Mouse (Mus musculus): ENCODE measurements around the gene Stt3a. TPM values are rescaled to one million over a fixed set of nuclear protein-coding genes. Genes with fewer than 3 reads are reported as not detected.
A peak's percentile ranks its signal among the peaks of the same experiment; 100 is the strongest.

Stt3a gene
- polyA plus RNA-seq, 2 experiments = 73.7 to 144 TPM

DNA sequence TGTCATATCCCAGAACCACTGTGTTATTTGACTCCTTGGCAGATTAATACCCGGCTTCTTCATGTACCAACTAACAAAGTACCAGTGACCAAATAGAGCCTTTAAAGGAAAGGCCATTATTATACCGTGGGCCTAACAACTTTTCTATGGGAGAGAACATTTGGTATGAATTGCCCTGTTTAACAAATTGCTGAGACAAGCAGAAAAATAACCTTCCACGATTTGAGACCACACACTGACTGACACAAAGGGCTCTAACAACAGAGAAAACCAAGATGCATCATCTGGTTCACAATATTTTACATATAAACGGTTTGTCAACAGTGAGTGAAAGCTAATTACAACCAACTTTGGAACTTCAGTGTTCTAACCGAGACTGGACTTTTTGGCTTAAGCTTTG is 28.7 kb upstream of the Stt3a start:
- TF ChIP-seq CTCF (IDR thresholded peaks at IDR 0.05; ENCODE audit: low read depth) (no peak), EP300 (IDR thresholded peaks at IDR 0.05; ENCODE audit: low read depth) (no peak)
- Histone ChIP-seq H3K4me2 (ENCODE audit: low read depth) (peak overlapping the region; percentile 69), H3K9me3 (ENCODE audit: control insufficient read depth, low read length) (no peaks in the 10 kb centered on the region), H3K27ac (no peak overlapping the region), H3K4me1 (replicated peaks; ENCODE audit: control insufficient read depth in 2 of 2, insufficient read depth in 2 of 2, low read length in 1 of 2) (peaks cover 5 to 6% of the 10 kb centered on the region in 2 experiments), H3K9ac (replicated peaks) (peak overlapping the region; percentile 85), H3K4me3 (ENCODE audit: insufficient read depth in 1 of 2, low read depth in 2 of 2, low read length in 2 of 2) (peak overlapping the region; percentile 79 to 89), H3K36me3 (replicated peaks; ENCODE audit: control insufficient read depth, insufficient read depth, low read depth) (no peaks in the 10 kb centered on the region), H3K27me3 (ENCODE audit: control insufficient read depth, insufficient read depth, low read length) (no peaks in the 10 kb centered on the region)
- no peak for DNase-seq (ENCODE audit: low read depth in 3 of 3, low spot score in 3 of 3)
- WGBS (ENCODE audit: insufficient replicate concordance) = 20% methylated on average over 5 of the region's 5 CpGs
- no peak for ATAC-seq (ENCODE audit: insufficient read depth)

DNA sequence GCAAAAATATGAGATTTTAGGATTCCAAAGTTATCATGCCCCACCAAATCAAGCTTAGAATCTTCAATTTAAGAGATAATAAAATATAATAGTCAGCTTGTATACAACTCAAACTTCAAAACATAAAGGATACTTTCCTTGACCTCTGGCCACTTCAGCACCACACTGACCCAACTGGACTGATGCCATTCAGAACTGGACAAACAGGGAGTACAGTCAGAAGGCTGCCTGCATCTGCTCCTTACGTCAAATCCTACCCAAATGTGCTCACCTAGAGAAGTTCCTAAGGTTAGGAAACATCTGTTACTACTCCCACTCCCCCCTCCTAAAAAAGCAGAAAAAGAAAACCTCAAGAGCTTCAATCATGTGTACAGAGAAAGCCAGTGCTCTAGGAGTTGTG is 28.1 kb upstream of the Stt3a start:
- no peaks in the 10 kb centered on the region for H3K9me3 ChIP-seq (ENCODE audit: control insufficient read depth, low read length)
- peaks cover 5 to 6% of the 10 kb centered on the region in 2 experiments for H3K4me1 ChIP-seq (replicated peaks; ENCODE audit: control insufficient read depth in 2 of 2, insufficient read depth in 2 of 2, low read length in 1 of 2)
- H3K4me2 ChIP-seq (ENCODE audit: low read depth) = peak overlapping the region; percentile 69
- TF ChIP-seq EP300 (IDR thresholded peaks at IDR 0.05; ENCODE audit: low read depth) (no peak), CTCF (IDR thresholded peaks at IDR 0.05; ENCODE audit: low read depth) (no peak)
- H3K36me3 ChIP-seq (replicated peaks; ENCODE audit: control insufficient read depth, insufficient read depth, low read depth) = 0 out of 2 replicates have a peak, but pooled peaks cover 2% of the 10 kb centered on the region
- 82% methylated on average over 1 of the region's 1 CpGs for WGBS (ENCODE audit: insufficient replicate concordance)
- H3K27me3 ChIP-seq (ENCODE audit: control insufficient read depth, insufficient read depth, low read length) = no peaks in the 10 kb centered on the region
- H3K9ac ChIP-seq (replicated peaks) = no peak overlapping the region
- no peak overlapping the region for H3K4me3 ChIP-seq (ENCODE audit: insufficient read depth in 1 of 2, low read depth in 2 of 2, low read length in 2 of 2)
- H3K27ac ChIP-seq = no peak overlapping the region
- ATAC-seq (ENCODE audit: insufficient read depth) = no peak
- no peak for DNase-seq (ENCODE audit: low read depth in 3 of 3, low spot score in 3 of 3)

DNA sequence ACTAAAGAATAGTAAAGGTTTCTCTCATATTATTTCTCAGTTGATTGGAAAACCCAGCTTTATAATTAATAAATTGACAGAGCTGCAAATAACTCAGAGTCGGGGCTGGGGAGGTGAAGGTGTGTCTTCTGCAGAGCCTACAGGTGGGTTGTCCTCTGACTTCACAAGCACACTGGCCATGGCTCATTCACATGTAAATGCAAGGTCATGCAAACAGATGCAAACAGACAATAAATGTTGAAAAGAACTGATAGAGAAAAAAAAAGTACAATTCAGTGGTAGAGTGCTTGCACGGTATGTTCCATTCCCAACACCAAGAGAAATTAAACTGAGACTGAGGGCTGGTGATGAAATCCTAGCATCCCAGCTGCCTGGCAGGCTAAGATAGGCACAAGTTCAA is 27.0 kb upstream of the Stt3a start:
- H3K9me3 ChIP-seq (ENCODE audit: control insufficient read depth, low read length) = no peaks in the 10 kb centered on the region
- H3K4me2 ChIP-seq (ENCODE audit: low read depth) = no peak overlapping the region
- no peak overlapping the region for H3K9ac ChIP-seq (replicated peaks)
- ATAC-seq (ENCODE audit: insufficient read depth) (no peak), DNase-seq (ENCODE audit: low read depth in 3 of 3, low spot score in 3 of 3) (no peak)
- H3K4me3 ChIP-seq (ENCODE audit: insufficient read depth in 1 of 2, low read depth in 2 of 2, low read length in 2 of 2) = no peak overlapping the region
- TF ChIP-seq EP300 (IDR thresholded peaks at IDR 0.05; ENCODE audit: low read depth) = no peak
- TF ChIP-seq CTCF (IDR thresholded peaks at IDR 0.05; ENCODE audit: low read depth) = no peak
- peaks cover 5 to 6% of the 10 kb centered on the region in 2 experiments for H3K4me1 ChIP-seq (replicated peaks; ENCODE audit: control insufficient read depth in 2 of 2, insufficient read depth in 2 of 2, low read length in 1 of 2)
- peaks cover 3% of the 10 kb centered on the region; the same call in 1 of the 2 replicates for H3K36me3 ChIP-seq (replicated peaks; ENCODE audit: control insufficient read depth, insufficient read depth, low read depth)
- 70% methylated on average over 2 of the region's 2 CpGs for WGBS (ENCODE audit: insufficient replicate concordance)
- H3K27ac ChIP-seq = no peak overlapping the region
- no peaks in the 10 kb centered on the region for H3K27me3 ChIP-seq (ENCODE audit: control insufficient read depth, insufficient read depth, low read length)

DNA sequence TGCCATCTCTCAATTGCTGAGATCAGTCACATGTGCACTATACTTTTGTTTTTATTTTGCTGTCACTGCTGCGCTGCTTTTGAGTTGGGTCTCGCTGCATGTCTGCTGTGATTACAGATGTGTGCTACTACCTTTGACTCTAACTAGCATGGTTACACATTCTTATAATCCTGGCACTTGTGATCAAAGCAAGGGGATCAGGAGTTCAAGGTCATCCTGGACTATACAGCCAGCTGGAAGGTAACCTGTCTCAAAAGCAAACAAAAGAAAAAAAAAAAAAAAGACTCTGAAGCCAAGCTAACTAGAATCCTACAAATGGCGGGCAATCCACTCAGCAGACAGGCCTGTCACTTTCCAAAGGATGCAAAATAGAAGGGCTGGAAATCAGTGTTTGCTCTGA is 24.7 kb upstream of the Stt3a start:
- 77% methylated on average over 3 of the region's 3 CpGs for WGBS (ENCODE audit: insufficient replicate concordance)
- peaks cover 5 to 6% of the 10 kb centered on the region in 2 experiments for H3K4me1 ChIP-seq (replicated peaks; ENCODE audit: control insufficient read depth in 2 of 2, insufficient read depth in 2 of 2, low read length in 1 of 2)
- TF ChIP-seq EP300 (IDR thresholded peaks at IDR 0.05; ENCODE audit: low read depth) = no peak
- no peak for TF ChIP-seq CTCF (IDR thresholded peaks at IDR 0.05; ENCODE audit: low read depth)
- ATAC-seq (ENCODE audit: insufficient read depth) (no peak), DNase-seq (ENCODE audit: low read depth in 3 of 3, low spot score in 3 of 3) (no peak)
- H3K9me3 ChIP-seq (ENCODE audit: control insufficient read depth, low read length) = no peaks in the 10 kb centered on the region
- no peak overlapping the region for H3K27ac ChIP-seq
- H3K9ac ChIP-seq (replicated peaks) = no peak overlapping the region
- H3K4me2 ChIP-seq (ENCODE audit: low read depth) = no peak overlapping the region
- no peaks in the 10 kb centered on the region for H3K27me3 ChIP-seq (ENCODE audit: control insufficient read depth, insufficient read depth, low read length)
- H3K36me3 ChIP-seq (replicated peaks; ENCODE audit: control insufficient read depth, insufficient read depth, low read depth) = peaks cover 10% of the 10 kb centered on the region
- H3K4me3 ChIP-seq (ENCODE audit: insufficient read depth in 1 of 2, low read depth in 2 of 2, low read length in 2 of 2) = no peak overlapping the region

DNA sequence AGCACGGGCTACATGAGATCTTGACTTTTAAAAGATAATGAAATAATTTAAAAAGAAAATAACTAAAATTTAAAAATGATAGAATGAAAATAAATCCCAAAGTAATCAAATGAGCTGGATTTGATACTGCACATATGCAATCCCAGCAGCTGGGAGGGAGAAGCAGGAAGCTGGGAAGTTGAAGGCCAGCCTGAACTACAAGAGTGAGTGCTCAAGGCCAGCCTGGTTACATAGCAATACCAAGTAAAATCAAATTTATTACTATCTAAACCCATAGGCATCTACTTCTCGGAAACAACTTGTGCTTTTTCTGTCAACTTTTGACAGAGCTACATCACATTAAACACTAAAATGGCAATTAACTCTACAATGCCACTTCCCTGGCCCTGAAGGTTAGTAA is 16.4 kb upstream of the Stt3a start:
- peaks cover 12% of the 10 kb centered on the region for H3K36me3 ChIP-seq (replicated peaks; ENCODE audit: control insufficient read depth, insufficient read depth, low read depth)
- ATAC-seq (ENCODE audit: insufficient read depth) (no peak), DNase-seq (ENCODE audit: low read depth in 3 of 3, low spot score in 3 of 3) (no peak)
- H3K4me2 ChIP-seq (ENCODE audit: low read depth) = no peak overlapping the region
- TF ChIP-seq CTCF (IDR thresholded peaks at IDR 0.05; ENCODE audit: low read depth) (no peak), EP300 (IDR thresholded peaks at IDR 0.05; ENCODE audit: low read depth) (no peak)
- no peak overlapping the region for H3K9ac ChIP-seq (replicated peaks)
- H3K27me3 ChIP-seq (ENCODE audit: control insufficient read depth, insufficient read depth, low read length) = no peaks in the 10 kb centered on the region
- H3K9me3 ChIP-seq (ENCODE audit: control insufficient read depth, low read length) = no peaks in the 10 kb centered on the region
- no peak overlapping the region for H3K4me3 ChIP-seq (ENCODE audit: insufficient read depth in 1 of 2, low read depth in 2 of 2, low read length in 2 of 2)
- no peak overlapping the region for H3K27ac ChIP-seq
- 67% methylated on average over 2 of the region's 2 CpGs for WGBS (ENCODE audit: insufficient replicate concordance)
- H3K4me1 ChIP-seq (replicated peaks; ENCODE audit: control insufficient read depth in 2 of 2, insufficient read depth in 2 of 2, low read length in 1 of 2) = no peaks in the 10 kb centered on the region

Data from liver, embryonic 14.5 days (tissue).